Mouse (Mus musculus) bone marrow macrophage, adult 2 months (primary cell): ENCODE data around the gene Hnrnpa0.

Experiments used
- CTCF ChIP-seq: IDR thresholded peaks from 2 replicates; pipeline ENCODE4 v1.5.1; 2012; ENCODE audit warnings: low read depth, mild to moderate bottlenecking, low read length, moderate library complexity
- POLR2A ChIP-seq: IDR thresholded peaks from 2 replicates; pipeline ENCODE4 v1.6.1; 2012; ENCODE audit warnings: mild to moderate bottlenecking, low read depth, low read length, borderline replicate concordance

- TF ChIP-seq POLR2A (no peak), CTCF (no peak)
Observed at GRCm38 (mm10) chr13:58112191-58112590, 16.2 kb downstream of the Hnrnpa0 start.
